Mouse (Mus musculus): ENCODE data around the gene Gdf11. TPM values are rescaled to one million over a fixed set of nuclear protein-coding genes. Genes with fewer than 3 reads are reported as not detected.

Gene Gdf11
- polyA plus RNA-seq, 1 experiment: 17.0 TPM

DNA sequence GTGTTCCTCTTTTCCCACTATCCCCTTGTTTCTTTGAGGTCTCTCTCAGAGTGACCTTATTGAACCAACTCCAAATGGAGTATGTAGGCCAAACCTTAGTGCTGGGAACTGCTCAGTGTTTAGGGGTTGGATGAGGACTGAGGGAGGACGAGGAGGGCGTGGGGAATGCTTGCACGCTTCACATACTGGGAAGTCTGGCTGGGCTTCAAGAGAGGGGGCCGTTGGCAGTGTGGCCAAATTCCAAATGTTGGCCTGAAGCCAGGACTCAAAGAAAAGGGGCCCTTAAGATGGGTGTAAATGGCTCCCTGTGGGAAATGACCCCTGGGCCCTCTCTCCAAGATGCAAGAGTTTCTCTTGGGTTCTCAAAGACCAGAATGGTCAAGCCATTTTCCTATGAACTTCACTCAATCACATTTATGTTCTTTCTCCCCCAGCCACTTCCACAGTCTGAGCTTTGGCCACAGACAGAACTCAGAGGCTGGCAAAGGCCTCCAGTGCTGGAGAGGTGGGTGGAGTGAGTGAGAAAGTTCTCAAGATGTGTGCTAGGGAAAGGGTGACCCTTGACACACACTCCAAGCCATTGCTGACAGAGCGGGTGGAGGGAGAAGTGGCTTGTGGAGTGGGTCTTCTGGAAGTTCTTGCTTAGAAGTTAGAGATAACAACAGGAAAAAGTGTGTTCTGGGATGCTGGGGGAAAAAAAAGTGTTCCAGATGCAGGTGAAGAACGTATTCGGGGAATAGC, 38.3 kb upstream of the Gdf11 start:
- Histone ChIP-seq H3K4me3 (ENCODE audit: insufficient read depth, poor library complexity, severe bottlenecking) (no peak overlapping the region), H3K36me3 (ENCODE audit: control insufficient read depth, insufficient read depth) (no peaks in the 10 kb centered on the region), H3ac (ENCODE audit: control insufficient read depth, insufficient read length, low read depth) (no peak overlapping the region), H3K79me3 (ENCODE audit: low read depth) (peaks cover 7% of the 10 kb centered on the region), H3K79me2 (ENCODE audit: control insufficient read depth, insufficient read depth) (peaks cover 13% of the 10 kb centered on the region), H3K27me3 (ENCODE audit: control insufficient read depth, insufficient read depth, insufficient read length) (no peaks in the 10 kb centered on the region)
- TF ChIP-seq CEBPB (IDR thresholded peaks at IDR 0.05; ENCODE audit: low read depth): no peak
- no peak for TF ChIP-seq FOSL1 (IDR thresholded peaks at IDR 0.05; ENCODE audit: insufficient read depth, low read length, poor library complexity, severe bottlenecking)
- TF ChIP-seq USF1 (IDR thresholded peaks at IDR 0.05; ENCODE audit: low read depth): no peak
- no peak for TF ChIP-seq CTCF (IDR thresholded peaks at IDR 0.05; ENCODE audit: control insufficient read depth, insufficient read depth, insufficient read length)

DNA sequence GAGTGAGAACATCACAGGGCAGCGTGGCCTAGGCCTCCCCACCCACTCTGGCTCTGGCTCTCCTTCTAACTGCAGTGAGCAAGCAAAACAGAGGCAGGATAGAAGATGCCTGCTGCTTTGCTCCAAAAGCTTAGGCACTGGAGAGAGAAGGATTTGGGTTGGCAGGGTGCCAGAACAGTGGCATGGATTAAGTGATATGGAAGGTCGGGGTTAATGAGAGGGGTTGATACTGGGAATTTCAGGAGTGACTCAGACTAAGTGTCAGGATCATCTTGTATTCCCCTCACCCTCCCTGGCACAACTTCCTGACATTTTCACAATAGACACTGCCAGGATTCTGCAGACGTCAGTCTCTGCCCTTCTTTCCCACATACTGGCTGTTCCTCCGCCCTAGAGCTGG, 36.8 kb upstream of the Gdf11 start:
- Histone ChIP-seq H3K79me3 (ENCODE audit: low read depth) (no peaks in the 10 kb centered on the region), H3K27me3 (ENCODE audit: control insufficient read depth, insufficient read depth, insufficient read length) (no peaks in the 10 kb centered on the region), H3ac (ENCODE audit: control insufficient read depth, insufficient read length, low read depth) (no peak overlapping the region), H3K36me3 (ENCODE audit: control insufficient read depth, insufficient read depth) (no peaks in the 10 kb centered on the region), H3K79me2 (ENCODE audit: control insufficient read depth, insufficient read depth) (peaks cover 15% of the 10 kb centered on the region), H3K4me3 (ENCODE audit: insufficient read depth, poor library complexity, severe bottlenecking) (no peak overlapping the region)
- TF ChIP-seq MAX (IDR thresholded peaks at IDR 0.05) (no peak), CTCF (IDR thresholded peaks at IDR 0.05; ENCODE audit: control insufficient read depth, insufficient read depth, insufficient read length) (no peak), MYOD1 (IDR thresholded peaks at IDR 0.05; ENCODE audit: control insufficient read depth, insufficient read length, low read depth) (no peak), CEBPB (IDR thresholded peaks at IDR 0.05; ENCODE audit: low read depth) (no peak)

DNA sequence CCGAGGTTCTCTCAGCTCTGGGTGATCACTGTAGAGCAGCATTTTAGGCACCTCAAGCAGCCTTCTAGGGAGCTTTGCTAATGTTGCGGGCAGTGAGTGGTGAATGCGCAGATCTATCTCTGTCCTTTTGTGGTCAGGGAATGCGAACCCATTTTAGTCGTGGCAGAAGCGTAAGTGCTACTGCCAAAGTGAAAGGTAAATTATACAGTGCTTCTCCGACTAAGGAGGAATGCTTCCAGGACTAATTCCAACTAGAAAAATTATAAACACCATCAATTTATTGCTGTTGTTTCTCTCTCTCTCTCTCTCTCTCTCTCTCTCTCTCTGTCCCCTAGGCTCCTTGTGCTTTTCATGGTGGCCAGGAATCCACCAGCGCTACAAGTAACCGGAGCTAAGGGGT, 32.4 kb upstream of the Gdf11 start, which contains the start of gene Bloc1s1:
TSS of gene Bloc1s1 (minus strand) at position 101 of the 400 bp plus-strand sequence.
- Histone ChIP-seq H3ac (ENCODE audit: control insufficient read depth, insufficient read length, low read depth) (peak within 1 kb of the TSS; percentile 91), H3K36me3 (ENCODE audit: control insufficient read depth, insufficient read depth) (peaks cover 1% of the 10 kb centered on the region), H3K79me3 (ENCODE audit: low read depth) (no peaks in the 10 kb centered on the region), H3K79me2 (ENCODE audit: control insufficient read depth, insufficient read depth) (peaks cover 23% of the 10 kb centered on the region), H3K4me3 (ENCODE audit: insufficient read depth, poor library complexity, severe bottlenecking) (peak within 1 kb of the TSS; percentile 36), H3K27me3 (ENCODE audit: control insufficient read depth, insufficient read depth, insufficient read length) (no peaks in the 10 kb centered on the region)
- TF ChIP-seq MAX (IDR thresholded peaks at IDR 0.05): no peak
- TF ChIP-seq CEBPB (IDR thresholded peaks at IDR 0.05; ENCODE audit: low read depth): no peak
- TF ChIP-seq MYOD1 (IDR thresholded peaks at IDR 0.05; ENCODE audit: control insufficient read depth, insufficient read length, low read depth): no peak
- TF ChIP-seq USF1 (IDR thresholded peaks at IDR 0.05; ENCODE audit: low read depth): no peak
- no peak for TF ChIP-seq CTCF (IDR thresholded peaks at IDR 0.05; ENCODE audit: control insufficient read depth, insufficient read depth, insufficient read length)
- TF ChIP-seq FOSL1 (IDR thresholded peaks at IDR 0.05; ENCODE audit: insufficient read depth, low read length, poor library complexity, severe bottlenecking): no peak
- TF ChIP-seq MYOG (IDR thresholded peaks at IDR 0.05; ENCODE audit: control insufficient read depth, extremely low read depth, insufficient read length): no peak

DNA sequence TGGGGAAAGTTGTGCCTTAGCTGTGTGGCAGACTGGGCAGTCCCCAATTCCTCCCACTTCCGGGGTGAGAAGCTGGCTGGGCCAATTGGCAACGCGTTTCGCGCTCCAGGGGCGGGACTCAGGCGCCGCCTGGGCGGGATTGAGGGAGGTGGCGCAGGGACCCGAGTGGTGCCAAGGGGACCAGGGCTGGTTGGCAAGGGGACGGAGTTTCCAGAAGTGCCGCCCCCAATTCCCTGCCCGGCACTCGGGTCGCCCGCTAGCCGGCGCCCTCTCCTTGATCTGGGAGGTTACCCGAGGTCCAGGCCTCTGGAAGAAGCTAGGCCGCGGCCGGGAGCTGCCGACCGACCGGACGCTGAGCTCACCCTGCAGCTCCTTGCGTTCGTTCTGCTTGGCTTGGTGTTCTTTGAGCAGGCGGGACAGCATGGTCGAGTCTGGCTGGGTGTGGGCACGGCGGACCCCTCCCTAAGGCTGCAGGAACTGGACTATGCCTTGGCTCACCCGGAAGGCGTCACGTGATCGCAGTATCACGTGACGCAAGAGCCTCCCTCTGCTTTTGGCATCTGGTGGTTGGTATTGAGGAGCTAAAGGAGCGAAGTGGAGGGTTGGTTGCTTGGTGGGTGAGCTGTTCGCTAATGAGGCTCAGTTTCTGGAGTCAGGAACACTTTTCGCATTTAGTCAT, 31.6 kb upstream of the Gdf11 start:
- TF ChIP-seq FOSL1 (IDR thresholded peaks at IDR 0.05; ENCODE audit: insufficient read depth, low read length, poor library complexity, severe bottlenecking) (no peak), USF1 (IDR thresholded peaks at IDR 0.05; ENCODE audit: low read depth) (peak; percentile 100), MYOD1 (IDR thresholded peaks at IDR 0.05; ENCODE audit: control insufficient read depth, insufficient read length, low read depth) (no peak), CTCF (IDR thresholded peaks at IDR 0.05; ENCODE audit: control insufficient read depth, insufficient read depth, insufficient read length) (peak; percentile 64), MYOG (IDR thresholded peaks at IDR 0.05; ENCODE audit: control insufficient read depth, extremely low read depth, insufficient read length) (no peak), MAX (IDR thresholded peaks at IDR 0.05) (peak; percentile 74), CEBPB (IDR thresholded peaks at IDR 0.05; ENCODE audit: low read depth) (peak; percentile 66)
- peak overlapping the region; percentile 91 for H3ac ChIP-seq (ENCODE audit: control insufficient read depth, insufficient read length, low read depth)
- H3K79me3 ChIP-seq (ENCODE audit: low read depth): no peaks in the 10 kb centered on the region
- H3K36me3 ChIP-seq (ENCODE audit: control insufficient read depth, insufficient read depth): peaks cover 7% of the 10 kb centered on the region
- no peaks in the 10 kb centered on the region for H3K27me3 ChIP-seq (ENCODE audit: control insufficient read depth, insufficient read depth, insufficient read length)
- H3K79me2 ChIP-seq (ENCODE audit: control insufficient read depth, insufficient read depth): peaks cover 23% of the 10 kb centered on the region
- peak overlapping the region; percentile 36 for H3K4me3 ChIP-seq (ENCODE audit: insufficient read depth, poor library complexity, severe bottlenecking)

DNA sequence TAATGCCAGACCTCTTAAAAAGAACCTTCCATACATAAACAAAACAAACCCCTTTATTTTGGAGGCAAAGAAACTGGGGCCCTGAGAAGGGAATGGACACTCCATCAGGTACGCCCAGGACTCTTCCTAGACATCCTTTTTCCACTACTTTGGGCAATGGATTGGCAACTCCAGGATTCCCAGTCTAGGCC, 31.2 kb upstream of the Gdf11 start, which contains the start of gene Rdh5:
TSS of gene Rdh5 (minus strand) at position 67 of the 191 bp plus-strand sequence.
- Histone ChIP-seq H3K79me2 (ENCODE audit: control insufficient read depth, insufficient read depth) (peaks cover 23% of the 10 kb centered on the region), H3K27me3 (ENCODE audit: control insufficient read depth, insufficient read depth, insufficient read length) (no peaks in the 10 kb centered on the region), H3K4me3 (ENCODE audit: insufficient read depth, poor library complexity, severe bottlenecking) (peak within 1 kb of the TSS; percentile 36), H3ac (ENCODE audit: control insufficient read depth, insufficient read length, low read depth) (peak within 1 kb of the TSS; percentile 91), H3K79me3 (ENCODE audit: low read depth) (no peaks in the 10 kb centered on the region), H3K36me3 (ENCODE audit: control insufficient read depth, insufficient read depth) (peaks cover 12% of the 10 kb centered on the region)
- TF ChIP-seq MAX (IDR thresholded peaks at IDR 0.05) (no peak), FOSL1 (IDR thresholded peaks at IDR 0.05; ENCODE audit: insufficient read depth, low read length, poor library complexity, severe bottlenecking) (no peak), MYOG (IDR thresholded peaks at IDR 0.05; ENCODE audit: control insufficient read depth, extremely low read depth, insufficient read length) (no peak), CTCF (IDR thresholded peaks at IDR 0.05; ENCODE audit: control insufficient read depth, insufficient read depth, insufficient read length) (no peak), USF1 (IDR thresholded peaks at IDR 0.05; ENCODE audit: low read depth) (no peak), CEBPB (IDR thresholded peaks at IDR 0.05; ENCODE audit: low read depth) (no peak), MYOD1 (IDR thresholded peaks at IDR 0.05; ENCODE audit: control insufficient read depth, insufficient read length, low read depth) (no peak)
